Mouse (Mus musculus): ENCODE data around the gene Nfix.
A peak's percentile ranks its signal among the peaks of the same experiment; 100 is the strongest.

Nfix gene

GRCm38 (mm10) chr8:84799999-84800831, at the start of gene Nfix:
Nfix (minus strand) TSS chr8:84800344.
- no peak for DNase-seq (ENCODE audit: low spot score in 2 of 2)

DNA sequence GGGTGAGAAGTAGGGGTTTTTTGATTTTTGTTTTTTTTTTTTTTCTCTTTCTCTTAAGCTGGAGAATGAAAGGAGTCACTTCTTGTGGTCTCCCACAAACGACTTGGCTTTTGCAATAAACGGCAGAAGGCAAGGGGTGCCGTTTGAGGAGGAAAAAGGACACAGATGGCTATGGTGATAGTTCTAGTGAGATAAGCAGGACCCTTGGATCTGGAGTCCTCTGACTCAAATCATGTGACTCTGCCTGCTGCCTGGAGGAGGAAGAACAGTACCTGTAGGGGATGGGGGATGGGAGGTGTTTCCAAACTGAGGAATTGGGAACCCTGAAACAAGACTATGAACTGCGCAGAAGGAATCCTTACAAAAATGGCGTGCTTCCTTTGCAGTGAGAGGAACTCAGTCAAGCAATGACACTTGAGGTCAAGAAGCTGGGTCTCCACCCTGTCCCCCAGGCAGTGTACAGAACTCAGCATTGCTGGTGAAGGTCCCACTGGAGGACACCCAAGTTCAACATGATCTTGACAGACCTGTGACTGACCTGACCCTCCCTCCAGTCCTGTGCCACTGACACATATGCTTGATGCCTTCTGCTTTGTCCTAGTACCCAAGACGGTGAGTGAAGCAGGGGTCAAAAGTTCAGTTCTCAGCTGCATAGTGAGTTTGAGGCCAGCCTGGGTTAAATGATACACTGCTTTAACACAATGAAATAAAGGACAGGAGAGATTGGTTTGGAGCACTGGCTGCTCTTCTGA, 47.7 kb upstream of the Nfix start:
- DNase-seq (ENCODE audit: low spot score in 2 of 2): no peak

DNA sequence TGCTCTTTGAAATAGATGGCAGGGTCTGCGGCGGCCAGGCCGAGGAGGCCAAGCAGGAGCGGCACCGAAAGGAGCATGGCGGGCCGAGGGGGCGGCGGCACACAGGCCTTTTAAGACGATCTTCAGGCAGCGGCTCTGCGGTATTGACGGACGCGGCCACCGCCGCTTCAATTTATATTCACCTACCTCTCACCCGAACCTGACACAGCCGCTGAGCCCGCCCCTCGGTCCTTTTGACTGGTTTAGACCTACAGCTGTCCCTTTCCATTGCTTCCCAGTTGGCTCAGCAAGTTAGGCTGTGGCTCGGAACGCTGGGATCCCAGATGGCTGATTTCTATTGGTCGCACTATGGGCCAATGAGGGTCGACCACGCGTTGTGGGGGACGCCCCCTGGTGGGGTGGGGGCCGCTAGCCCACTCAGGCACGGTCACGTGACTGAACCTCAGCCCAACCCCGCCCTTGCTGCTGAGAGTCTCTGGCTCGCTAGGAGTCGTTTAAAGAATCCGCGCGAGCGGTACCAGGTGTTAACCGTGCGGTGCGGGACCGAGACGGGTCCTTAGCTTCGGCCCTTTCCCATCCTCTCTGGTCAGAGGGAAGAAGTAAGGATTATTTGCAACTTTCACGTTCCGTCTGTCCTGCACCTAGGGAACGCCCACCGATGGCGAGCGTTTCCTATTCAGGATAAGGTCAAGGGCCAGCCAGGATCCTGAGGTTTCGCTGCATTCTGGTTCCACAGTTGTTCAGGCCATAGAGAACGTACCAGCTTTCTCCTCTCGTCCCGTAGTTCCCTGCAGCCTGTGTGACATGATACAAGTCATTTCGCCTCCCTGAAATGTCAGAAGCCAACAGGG, 46.8 kb upstream of the Nfix start, which contains the start of gene Calr:
TSS of gene Calr (minus strand) at position 213 of the 851 bp plus-strand sequence.
- DNase-seq (ENCODE audit: low spot score in 2 of 2): peak; percentile 100

DNA sequence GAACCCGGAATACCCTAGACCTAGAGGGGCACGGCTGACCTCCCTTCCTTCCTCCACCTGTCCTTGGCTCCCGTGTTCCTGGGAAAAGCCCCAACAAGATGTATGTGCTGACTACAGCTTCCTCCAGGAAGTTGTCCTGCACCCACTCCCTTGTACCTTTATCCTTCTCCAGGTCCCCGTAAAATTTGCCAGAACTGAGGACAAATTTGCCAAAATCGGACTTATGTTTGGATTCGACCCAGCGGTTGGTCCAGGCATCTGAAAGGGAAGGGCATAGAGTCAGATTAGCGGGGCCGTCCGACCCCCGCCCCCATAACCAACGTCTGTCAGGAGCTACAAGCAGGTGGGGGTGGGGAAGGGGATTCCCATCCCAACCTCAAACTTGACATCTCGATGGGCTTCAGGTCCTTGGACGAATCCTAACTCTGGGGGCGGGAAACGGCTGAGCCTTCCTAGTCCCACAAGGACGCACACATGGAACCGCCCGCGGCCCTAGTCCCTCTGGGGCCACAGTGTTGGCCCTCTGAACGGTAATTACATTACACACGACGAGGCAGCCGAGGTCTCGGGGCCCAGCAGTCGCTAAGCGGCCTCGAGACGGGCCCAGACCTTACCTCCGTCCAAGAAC, 46.1 kb upstream of the Nfix start:
- no peak for DNase-seq (ENCODE audit: low spot score in 2 of 2)

- no peak for DNase-seq (ENCODE audit: low spot score in 2 of 2)
Observed at GRCm38 (mm10) chr8:84845355-84846093, 45.4 kb upstream of the Nfix start.

- no peak for DNase-seq (ENCODE audit: low spot score in 2 of 2)
Observed at GRCm38 (mm10) chr8:84844397-84845070, 44.4 kb upstream of the Nfix start.

- DNase-seq (ENCODE audit: low spot score in 2 of 2): no peak
Observed at GRCm38 (mm10) chr8:84841514-84841913, 41.4 kb upstream of the Nfix start.

GRCm38 (mm10) chr8:84840248-84840999, 40.3 kb upstream of the Nfix start, which contains the start of gene Rad23a:
Rad23a (minus strand) TSS chr8:84840665.
- peak; percentile 89 to 90 for DNase-seq (ENCODE audit: low spot score in 2 of 2)

GRCm38 (mm10) chr8:84839875-84840247, 39.7 kb upstream of the Nfix start:
- no peak for DNase-seq (ENCODE audit: low spot score in 2 of 2)

- DNase-seq (ENCODE audit: low spot score in 2 of 2): no peak
Observed at GRCm38 (mm10) chr8:84839411-84839810, 39.3 kb upstream of the Nfix start.

DNA sequence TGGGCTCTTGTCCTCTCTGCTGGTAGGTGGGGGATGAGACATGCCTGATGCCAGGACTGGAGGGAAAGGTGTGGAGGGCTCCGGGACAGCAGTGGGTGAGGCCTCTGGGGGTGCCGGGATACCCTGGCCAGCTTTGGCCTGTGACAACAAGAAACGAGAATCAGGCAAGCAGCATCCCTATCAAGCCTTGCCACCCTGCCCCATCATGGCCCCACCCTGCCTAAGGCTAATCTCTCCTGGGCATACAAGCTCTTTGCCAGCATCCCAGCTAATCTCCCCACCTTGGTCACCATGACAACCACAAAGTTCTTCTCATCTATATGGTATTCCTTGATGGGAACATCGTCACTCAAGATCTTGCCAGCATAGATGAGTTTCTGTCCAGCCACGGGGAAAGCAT, 38.4 kb upstream of the Nfix start:
- DNase-seq (ENCODE audit: low spot score in 2 of 2): no peak

GRCm38 (mm10) chr8:84837912-84838470, 37.8 kb upstream of the Nfix start:
- no peak for DNase-seq (ENCODE audit: low spot score in 2 of 2)

- no peak for DNase-seq (ENCODE audit: low spot score in 2 of 2)
Observed at GRCm38 (mm10) chr8:84837149-84837911, 37.2 kb upstream of the Nfix start.

GRCm38 (mm10) chr8:84834866-84835855, 35.0 kb upstream of the Nfix start:
- peak in 1 of 2 experiments; percentile 68 for DNase-seq (ENCODE audit: low spot score in 2 of 2)

DNA sequence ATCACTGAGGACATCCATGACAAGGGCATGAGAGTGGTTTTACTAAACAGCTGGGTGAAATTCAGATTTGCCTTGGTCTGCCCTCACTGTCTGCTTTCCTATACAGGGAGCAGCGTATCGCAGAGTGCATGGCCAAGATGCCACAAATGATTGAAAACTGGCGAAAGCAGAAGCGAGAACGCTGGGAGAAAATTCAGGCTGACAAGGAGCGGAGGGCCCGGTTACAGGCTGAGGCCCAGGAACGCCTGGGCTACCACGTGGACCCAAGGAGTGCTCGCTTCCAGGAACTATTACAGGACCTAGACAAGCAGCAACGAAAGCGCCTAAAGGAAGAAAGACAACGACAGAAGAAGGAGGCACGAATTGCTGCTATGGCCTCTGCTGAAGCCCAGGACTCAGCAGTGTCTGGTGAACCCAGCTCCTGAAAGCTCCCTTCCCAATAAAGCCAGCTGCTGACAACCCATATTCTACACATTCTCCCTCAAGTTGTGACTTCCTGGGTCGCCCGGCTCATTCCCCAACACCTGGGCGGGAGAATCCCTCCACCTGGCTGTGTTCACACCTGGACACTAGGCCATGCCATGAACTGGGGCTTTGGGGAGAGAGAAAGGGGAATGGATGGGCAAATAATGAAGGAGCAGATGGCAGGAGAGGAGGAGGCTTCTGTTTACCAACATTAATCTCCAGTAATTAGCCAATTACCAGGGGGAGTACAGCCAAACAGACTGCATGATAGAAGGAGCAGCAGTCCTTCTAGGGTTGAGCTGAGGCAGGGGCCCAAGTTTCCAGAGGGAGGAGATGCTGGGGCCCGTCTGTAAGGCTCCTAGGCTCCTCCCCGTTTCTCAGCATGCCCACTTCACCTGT, 34.1 kb upstream of the Nfix start:
- no peak for DNase-seq (ENCODE audit: low spot score in 2 of 2)
